Mouse (Mus musculus): ENCODE measurements around the gene Prdm15. TPM values are rescaled to one million over a fixed set of nuclear protein-coding genes. Genes with fewer than 3 reads are reported as not detected.

The Prdm15 gene
- polyA plus RNA-seq, 1 experiment from 2014 or later: 13.2 TPM

- WGBS: 35% methylated on average over 3 of the region's 3 CpGs
- no peak for DNase-seq (ENCODE audit: low spot score)
- ATAC-seq (ENCODE audit: insufficient number of reproducible peaks, low FRiP score, low TSS enrichment, low read depth): no peak
- H3K27ac ChIP-seq (replicated peaks; ENCODE audit: low read depth, low read length): no peak overlapping the region
- no peak overlapping the region for H3K9ac ChIP-seq (ENCODE audit: low read length)
- H3K4me3 ChIP-seq (ENCODE audit: low read depth, low read length): no peak overlapping the region
- H3K4me2 ChIP-seq (ENCODE audit: low read depth, severe bottlenecking): no peak overlapping the region
- H3K9me3 ChIP-seq (ENCODE audit: control insufficient read depth, low read length): no peaks in the 10 kb centered on the region
- peaks cover 34% of the 10 kb centered on the region for H3K27me3 ChIP-seq (ENCODE audit: control insufficient read depth, insufficient read depth, low read length)
- H3K4me1 ChIP-seq (ENCODE audit: control insufficient read depth, insufficient read depth, low read length): no peaks in the 10 kb centered on the region
- no peaks in the 10 kb centered on the region for H3K36me3 ChIP-seq (ENCODE audit: control insufficient read depth, insufficient read depth, low read length)
Observed at GRCm38 (mm10) chr16:97766501-97766900, 85.1 kb downstream of the Prdm15 start.

- Histone ChIP-seq H3K27ac (replicated peaks; ENCODE audit: low read depth, low read length) (no peak overlapping the region), H3K27me3 (ENCODE audit: control insufficient read depth, insufficient read depth, low read length) (peaks cover 38% of the 10 kb centered on the region)
- ATAC-seq (ENCODE audit: insufficient number of reproducible peaks, low FRiP score, low TSS enrichment, low read depth): no peak
Observed at GRCm38 (mm10) chr16:97764626-97765025, 87.0 kb downstream of the Prdm15 start.

GRCm38 (mm10) chr16:97763990-97764340 is 87.7 kb downstream of the Prdm15 start:
- H3K9ac ChIP-seq (ENCODE audit: low read length): no peak overlapping the region
- peak overlapping the region; percentile 36 for H3K4me3 ChIP-seq (ENCODE audit: low read depth, low read length)

More at GRCm38 (mm10) chr16:97764626-97765025, 87.0 kb downstream of the Prdm15 start:
- 54% methylated on average over 2 of the region's 2 CpGs for WGBS
- H3K9me3 ChIP-seq (ENCODE audit: control insufficient read depth, low read length): no peaks in the 10 kb centered on the region
- no peak overlapping the region for H3K9ac ChIP-seq (ENCODE audit: low read length)
- H3K36me3 ChIP-seq (ENCODE audit: control insufficient read depth, insufficient read depth, low read length): no peaks in the 10 kb centered on the region
- no peak overlapping the region for H3K4me2 ChIP-seq (ENCODE audit: low read depth, severe bottlenecking)
- H3K4me3 ChIP-seq (ENCODE audit: low read depth, low read length): no peak overlapping the region
- no peak for DNase-seq (ENCODE audit: low spot score)
- H3K4me1 ChIP-seq (ENCODE audit: control insufficient read depth, insufficient read depth, low read length): no peaks in the 10 kb centered on the region

GRCm38 (mm10) chr16:97763061-97763989 is 88.3 kb downstream of the Prdm15 start, which contains the start of gene Ripk4:
Gene Ripk4 (minus strand): TSS chr16:97763787.
- Histone ChIP-seq H3K4me1 (ENCODE audit: control insufficient read depth, insufficient read depth, low read length) (no peaks in the 10 kb centered on the region), H3K9ac (ENCODE audit: low read length) (peak within 1 kb of the TSS; percentile 5; the same call in 1 of the 2 replicates), H3K27me3 (ENCODE audit: control insufficient read depth, insufficient read depth, low read length) (peaks cover 38% of the 10 kb centered on the region), H3K4me3 (ENCODE audit: low read depth, low read length) (peak within 1 kb of the TSS; percentile 36), H3K36me3 (ENCODE audit: control insufficient read depth, insufficient read depth, low read length) (no peaks in the 10 kb centered on the region), H3K27ac (replicated peaks; ENCODE audit: low read depth, low read length) (no peak within 1 kb of the TSS), H3K4me2 (ENCODE audit: low read depth, severe bottlenecking) (peak within 1 kb of the TSS; percentile 65), H3K9me3 (ENCODE audit: control insufficient read depth, low read length) (no peaks in the 10 kb centered on the region)
- ATAC-seq (ENCODE audit: insufficient number of reproducible peaks, low FRiP score, low TSS enrichment, low read depth) (peak; percentile 61), DNase-seq (ENCODE audit: low spot score) (peak; percentile 69)
- under 1% methylated on average over 88 of the region's 88 CpGs for WGBS

More at GRCm38 (mm10) chr16:97763990-97764340, 87.7 kb downstream of the Prdm15 start:
- H3K4me1 ChIP-seq (ENCODE audit: control insufficient read depth, insufficient read depth, low read length): no peaks in the 10 kb centered on the region
- H3K27me3 ChIP-seq (ENCODE audit: control insufficient read depth, insufficient read depth, low read length): peaks cover 38% of the 10 kb centered on the region
- no peak overlapping the region for H3K27ac ChIP-seq (replicated peaks; ENCODE audit: low read depth, low read length)
- H3K9me3 ChIP-seq (ENCODE audit: control insufficient read depth, low read length): no peaks in the 10 kb centered on the region
- peak overlapping the region; percentile 65 for H3K4me2 ChIP-seq (ENCODE audit: low read depth, severe bottlenecking)
- WGBS: 5% methylated on average over 13 of the region's 13 CpGs
- no peaks in the 10 kb centered on the region for H3K36me3 ChIP-seq (ENCODE audit: control insufficient read depth, insufficient read depth, low read length)
- DNase-seq (ENCODE audit: low spot score): no peak
- 0 out of 2 replicates have a peak, but pooled peaks have one; percentile 22 for ATAC-seq (ENCODE audit: insufficient number of reproducible peaks, low FRiP score, low TSS enrichment, low read depth)

- Histone ChIP-seq H3K9me3 (ENCODE audit: control insufficient read depth, low read length) (no peaks in the 10 kb centered on the region), H3K27me3 (ENCODE audit: control insufficient read depth, insufficient read depth, low read length) (peaks cover 38% of the 10 kb centered on the region), H3K4me3 (ENCODE audit: low read depth, low read length) (no peak overlapping the region), H3K4me1 (ENCODE audit: control insufficient read depth, insufficient read depth, low read length) (no peaks in the 10 kb centered on the region), H3K36me3 (ENCODE audit: control insufficient read depth, insufficient read depth, low read length) (no peaks in the 10 kb centered on the region), H3K9ac (ENCODE audit: low read length) (no peak overlapping the region), H3K27ac (replicated peaks; ENCODE audit: low read depth, low read length) (no peak overlapping the region), H3K4me2 (ENCODE audit: low read depth, severe bottlenecking) (no peak overlapping the region)
- no peak for ATAC-seq (ENCODE audit: insufficient number of reproducible peaks, low FRiP score, low TSS enrichment, low read depth)
- WGBS: 52% methylated on average over 2 of the region's 2 CpGs
- DNase-seq (ENCODE audit: low spot score): no peak
Observed at GRCm38 (mm10) chr16:97761782-97762181, 89.9 kb downstream of the Prdm15 start.

- Histone ChIP-seq H3K9me3 (ENCODE audit: control insufficient read depth, low read length) (no peaks in the 10 kb centered on the region), H3K27ac (replicated peaks; ENCODE audit: low read depth, low read length) (no peak overlapping the region), H3K4me2 (ENCODE audit: low read depth, severe bottlenecking) (no peak overlapping the region), H3K9ac (ENCODE audit: low read length) (no peak overlapping the region), H3K27me3 (ENCODE audit: control insufficient read depth, insufficient read depth, low read length) (peaks cover 32% of the 10 kb centered on the region), H3K4me3 (ENCODE audit: low read depth, low read length) (no peak overlapping the region), H3K4me1 (ENCODE audit: control insufficient read depth, insufficient read depth, low read length) (no peaks in the 10 kb centered on the region), H3K36me3 (ENCODE audit: control insufficient read depth, insufficient read depth, low read length) (no peaks in the 10 kb centered on the region)
- DNase-seq (ENCODE audit: low spot score) (no peak), ATAC-seq (ENCODE audit: insufficient number of reproducible peaks, low FRiP score, low TSS enrichment, low read depth) (no peak)
- 31% methylated on average over 3 of the region's 3 CpGs for WGBS
Observed at GRCm38 (mm10) chr16:97759681-97760080, 92.0 kb downstream of the Prdm15 start.

GRCm38 (mm10) chr16:97758288-97758687 is 93.4 kb downstream of the Prdm15 start:
- Histone ChIP-seq H3K9me3 (ENCODE audit: control insufficient read depth, low read length) (no peaks in the 10 kb centered on the region), H3K4me3 (ENCODE audit: low read depth, low read length) (no peak overlapping the region)
- WGBS: 79% methylated on average over 2 of the region's 2 CpGs

GRCm38 (mm10) chr16:97756460-97756859 is 95.2 kb downstream of the Prdm15 start:
- Histone ChIP-seq H3K9ac (ENCODE audit: low read length) (no peak overlapping the region), H3K27ac (replicated peaks; ENCODE audit: low read depth, low read length) (no peak overlapping the region), H3K4me3 (ENCODE audit: low read depth, low read length) (no peak overlapping the region), H3K4me1 (ENCODE audit: control insufficient read depth, insufficient read depth, low read length) (no peaks in the 10 kb centered on the region), H3K4me2 (ENCODE audit: low read depth, severe bottlenecking) (no peak overlapping the region), H3K9me3 (ENCODE audit: control insufficient read depth, low read length) (no peaks in the 10 kb centered on the region), H3K27me3 (ENCODE audit: control insufficient read depth, insufficient read depth, low read length) (peaks cover 3% of the 10 kb centered on the region), H3K36me3 (ENCODE audit: control insufficient read depth, insufficient read depth, low read length) (no peaks in the 10 kb centered on the region)
- ATAC-seq (ENCODE audit: insufficient number of reproducible peaks, low FRiP score, low TSS enrichment, low read depth) (no peak), DNase-seq (ENCODE audit: low spot score) (no peak)
- WGBS: 83% methylated on average over 2 of the region's 2 CpGs

More at GRCm38 (mm10) chr16:97758288-97758687, 93.4 kb downstream of the Prdm15 start:
- DNase-seq (ENCODE audit: low spot score) (no peak), ATAC-seq (ENCODE audit: insufficient number of reproducible peaks, low FRiP score, low TSS enrichment, low read depth) (no peak)
- no peaks in the 10 kb centered on the region for H3K4me1 ChIP-seq (ENCODE audit: control insufficient read depth, insufficient read depth, low read length)
- H3K27me3 ChIP-seq (ENCODE audit: control insufficient read depth, insufficient read depth, low read length): peaks cover 20% of the 10 kb centered on the region
- no peaks in the 10 kb centered on the region for H3K36me3 ChIP-seq (ENCODE audit: control insufficient read depth, insufficient read depth, low read length)
- no peak overlapping the region for H3K27ac ChIP-seq (replicated peaks; ENCODE audit: low read depth, low read length)
- H3K4me2 ChIP-seq (ENCODE audit: low read depth, severe bottlenecking): no peak overlapping the region
- H3K9ac ChIP-seq (ENCODE audit: low read length): no peak overlapping the region

Measured in limb, embryonic 11.5 days (tissue).